Mouse (Mus musculus): ENCODE results near the gene Nkx2-4.

Nkx2-4 gene

DNA sequence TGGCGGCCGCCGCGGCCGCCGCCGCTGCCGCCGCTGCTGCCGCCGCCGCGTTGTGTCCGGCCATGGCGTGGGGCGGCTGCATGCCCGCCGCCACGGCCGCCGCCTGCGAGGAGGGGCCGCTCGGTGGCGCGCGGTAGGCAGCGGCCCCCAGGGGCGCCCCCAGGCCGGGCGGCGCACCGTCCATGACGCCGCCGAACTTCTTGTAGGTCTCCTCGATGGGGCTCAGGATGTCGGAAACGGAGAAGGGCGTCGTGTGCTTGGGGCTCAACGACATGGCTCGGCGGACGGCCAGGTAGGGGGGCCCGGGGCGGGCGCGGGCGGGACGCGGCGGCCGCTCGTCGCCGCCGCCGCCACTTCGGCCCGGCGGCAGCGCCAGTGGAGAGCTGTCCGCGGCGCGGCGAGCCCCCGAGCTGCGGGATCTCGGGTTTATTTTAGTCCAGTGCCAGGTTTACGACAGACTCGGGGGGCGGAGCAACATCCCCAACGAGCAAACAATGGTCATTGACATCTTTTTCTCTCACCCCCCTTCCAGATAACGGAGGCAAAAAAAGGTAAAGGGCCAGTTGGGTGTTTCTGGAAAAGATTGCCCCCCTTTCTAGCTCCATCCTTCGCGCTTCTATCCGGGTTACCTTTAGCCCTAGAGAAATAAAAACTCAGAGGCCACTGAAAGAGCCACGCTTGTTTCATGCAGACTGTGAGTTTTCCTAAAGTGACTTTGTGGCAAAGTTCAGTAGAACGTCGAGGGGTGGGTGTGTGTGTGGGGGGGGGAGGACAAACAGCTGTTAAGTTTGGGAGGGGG is at the start of gene Nkx2-4:
Gene Nkx2-4, minus strand, starts transcription at position 374 of the 799 bp plus-strand sequence.
- DNase-seq, result no peak

GRCm38 (mm10) chr2:147127366-147127765 is 42.1 kb upstream of the Nkx2-4 start:
- DNase-seq, result no peak

DNA sequence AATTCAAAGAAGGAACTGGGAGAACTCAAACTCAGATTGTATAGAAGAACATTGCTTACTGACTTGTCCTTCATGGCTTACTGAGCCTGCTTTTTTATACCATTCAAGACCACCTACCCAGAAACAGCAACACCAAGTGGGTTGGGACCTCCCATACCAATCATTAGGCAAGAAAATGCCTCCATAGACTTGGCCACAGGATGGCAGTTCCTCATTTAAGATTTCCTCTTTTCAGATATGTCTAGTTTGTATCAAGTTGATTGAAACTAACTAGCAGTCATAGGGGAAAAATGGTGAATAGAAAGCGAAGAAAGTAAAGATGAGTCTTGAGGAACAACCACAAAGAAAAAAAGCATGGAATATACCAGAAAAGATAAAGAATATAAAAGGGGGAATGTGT is 34.5 kb upstream of the Nkx2-4 start:
- no peak for DNase-seq

DNA sequence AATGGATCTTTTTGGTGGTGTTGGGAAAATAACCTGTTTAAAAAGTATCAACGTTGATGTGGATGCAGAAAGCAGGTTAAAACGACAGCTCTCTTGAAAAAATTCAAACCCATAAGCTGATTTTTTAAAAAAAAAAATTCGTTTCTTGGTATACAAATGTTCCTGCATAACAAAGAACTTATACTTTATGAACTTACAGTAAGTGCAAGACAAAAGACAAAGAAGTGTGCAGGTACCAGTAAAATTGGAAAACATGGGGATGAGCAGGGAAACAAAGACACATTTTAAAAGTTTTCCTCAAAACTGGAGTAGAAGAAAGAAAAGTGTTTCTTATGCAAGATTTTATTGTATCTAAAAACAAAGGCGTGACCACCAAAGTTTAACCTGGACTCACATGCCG is 1.2 kb upstream of the Nkx2-4 start:
- no peak for DNase-seq

GRCm38 (mm10) chr2:147085937-147086336 is 692 bp upstream of the Nkx2-4 start:
- no peak for DNase-seq

DNA sequence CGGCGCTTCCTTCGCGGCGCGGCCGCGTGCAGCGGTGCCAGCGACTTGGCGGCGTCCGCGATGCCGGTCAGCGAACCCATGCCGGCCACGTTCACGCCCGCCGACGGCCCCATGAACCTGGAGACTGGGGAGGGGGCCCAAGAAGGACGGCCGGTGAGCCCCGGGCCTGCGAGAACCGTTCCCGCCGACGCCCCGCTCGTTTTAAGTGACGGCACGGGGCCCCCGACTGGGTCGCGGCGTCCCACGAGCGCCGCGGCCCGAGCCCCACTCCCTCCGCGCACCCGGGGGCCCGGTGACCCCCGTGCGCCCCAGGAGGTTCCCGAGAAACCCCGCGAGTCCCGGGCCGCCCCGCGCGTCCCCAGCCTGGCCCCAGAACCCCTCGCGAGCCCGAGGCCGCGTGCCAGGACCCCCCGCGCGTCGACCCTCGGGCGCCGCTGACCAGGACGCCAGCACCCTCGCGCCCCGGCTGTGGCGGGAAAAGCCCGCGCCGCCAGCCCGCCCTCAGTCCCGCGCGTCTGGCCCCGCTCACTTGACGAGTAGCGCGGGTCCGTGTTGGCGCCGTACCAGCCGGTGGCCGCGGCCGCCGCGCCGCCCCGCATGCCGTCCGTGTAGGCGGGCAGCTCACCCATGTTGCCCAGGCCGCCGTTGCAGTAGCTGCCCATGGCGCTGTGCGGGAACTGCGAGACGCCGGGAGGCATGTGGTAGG is 726 bp downstream of the Nkx2-4 start:
- peak; percentile 6 for DNase-seq

DNA sequence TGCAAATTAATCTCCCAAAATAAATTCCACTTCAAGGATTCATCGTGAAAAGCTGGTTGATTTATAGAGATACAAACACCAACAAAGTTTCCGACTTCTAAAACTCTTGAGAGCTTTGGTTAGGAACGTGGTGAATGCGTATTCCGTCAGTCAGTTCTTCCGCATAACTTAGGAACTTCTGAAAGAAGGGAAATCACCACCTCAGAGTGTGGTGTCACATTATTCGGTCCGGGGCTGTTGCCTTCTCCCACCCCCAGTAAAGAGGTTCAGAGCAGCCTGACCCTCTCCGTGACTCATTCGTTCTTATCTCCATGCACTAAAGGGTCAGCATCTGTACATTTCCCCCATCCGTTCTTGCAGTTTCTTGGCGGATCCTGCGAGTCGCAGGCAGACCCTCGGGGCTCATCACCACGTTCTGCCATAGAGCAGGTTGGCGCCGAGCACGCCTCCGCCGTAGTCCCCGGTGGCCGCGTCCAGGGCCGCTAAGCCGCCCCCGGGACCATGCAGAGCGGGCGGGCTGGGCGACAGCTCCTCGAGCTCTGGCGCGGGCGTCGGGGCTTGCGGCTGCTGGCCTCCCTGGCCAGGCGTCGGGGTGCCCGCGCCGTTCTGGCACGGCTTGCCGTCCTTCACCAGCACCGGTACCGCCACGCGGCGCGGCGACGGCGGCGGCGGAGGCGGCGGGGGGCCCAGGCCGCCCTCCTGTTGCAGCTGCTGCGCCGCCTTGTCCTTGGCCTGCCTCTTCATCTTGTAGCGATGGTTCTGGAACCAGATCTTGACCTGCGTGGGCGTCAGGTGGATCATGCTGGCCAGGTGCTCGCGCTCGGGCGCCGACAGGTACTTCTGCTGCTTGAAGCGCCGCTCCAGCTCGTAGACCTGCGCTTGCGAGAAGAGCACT is 1.5 kb downstream of the Nkx2-4 start:
- DNase-seq, result peak; percentile 10

DNA sequence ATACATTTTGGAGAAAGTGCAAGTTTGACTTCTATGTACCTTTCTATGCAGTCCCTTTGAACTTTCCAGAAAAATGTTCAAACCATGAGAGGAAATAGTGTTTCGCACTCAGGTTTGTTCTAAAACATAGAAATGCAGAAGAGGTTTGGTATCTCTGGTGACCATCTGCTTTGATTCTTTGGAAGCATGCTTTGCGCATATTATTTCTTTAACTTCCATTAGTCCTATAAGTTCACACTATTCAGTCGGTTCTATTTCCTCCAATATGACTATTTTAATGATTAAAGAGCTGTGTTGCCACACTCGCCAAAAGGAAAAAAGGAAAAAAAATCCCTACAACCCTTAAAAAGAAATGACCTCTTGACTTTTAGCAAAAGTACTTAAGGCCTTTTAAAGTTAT is 2.9 kb downstream of the Nkx2-4 start:
- DNase-seq, result no peak

DNA sequence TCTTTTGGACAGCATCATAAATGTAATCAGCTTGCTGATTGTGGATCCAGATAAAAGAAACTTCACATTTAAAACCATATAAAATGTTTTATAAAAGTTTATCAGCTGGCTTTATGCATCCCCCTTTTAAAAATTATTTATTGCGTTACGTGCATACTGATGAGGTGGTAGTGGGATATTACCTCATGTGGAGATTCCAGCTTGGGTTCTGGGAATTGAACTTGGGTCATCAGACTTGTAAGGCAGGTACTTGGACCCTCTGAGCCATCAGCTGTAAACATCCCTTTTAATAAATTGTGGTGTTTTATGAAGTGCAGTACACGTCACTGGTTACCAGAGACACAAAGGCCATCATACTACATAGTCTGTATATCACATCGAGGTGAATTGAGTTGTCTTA is 10.8 kb downstream of the Nkx2-4 start:
- no peak for DNase-seq

- DNase-seq, result no peak
Measured at GRCm38 (mm10) chr2:147073962-147074361, 11.3 kb downstream of the Nkx2-4 start.

DNA sequence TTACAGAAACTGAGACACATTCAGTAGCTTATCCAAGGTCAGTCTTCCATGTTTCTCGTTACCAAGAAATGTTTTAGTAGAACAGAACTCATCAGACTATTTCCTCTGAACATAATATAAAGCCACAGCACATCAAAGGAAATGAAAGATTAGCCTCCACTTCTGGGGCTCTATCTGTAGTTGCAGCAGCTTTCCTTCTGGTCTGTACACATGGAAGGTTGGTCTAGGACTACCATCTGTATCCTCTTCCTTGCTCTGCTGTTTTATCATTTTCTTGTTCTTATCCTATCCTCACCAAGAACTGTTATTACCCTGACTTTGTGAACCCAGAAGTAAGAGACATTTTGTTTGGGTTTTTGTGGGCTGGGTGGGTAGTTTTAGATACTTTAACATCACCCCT is 14.9 kb downstream of the Nkx2-4 start:
- DNase-seq, result no peak

DNA sequence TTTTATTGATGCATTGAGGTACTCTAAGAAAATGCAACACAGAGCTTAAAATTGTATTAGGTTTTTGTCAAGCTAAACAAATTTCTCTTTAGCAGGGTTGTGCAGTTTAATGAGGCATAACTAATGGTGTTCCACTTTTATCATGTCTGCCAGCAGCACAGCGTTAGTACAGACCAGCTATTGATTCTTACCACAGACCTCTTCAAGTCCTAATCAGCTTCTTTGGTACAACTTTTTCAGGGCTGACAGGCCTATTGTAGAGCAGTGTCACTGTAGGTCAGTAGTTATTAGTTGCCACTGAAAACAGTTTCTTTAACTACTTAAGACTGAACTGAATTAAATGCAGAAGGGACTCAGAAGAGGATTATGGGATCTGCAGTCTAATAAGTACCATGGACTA is 16.2 kb downstream of the Nkx2-4 start:
- DNase-seq, result no peak

- DNase-seq, result no peak
Measured at GRCm38 (mm10) chr2:147067480-147068246, 17.6 kb downstream of the Nkx2-4 start.

- DNase-seq, result no peak
Measured at GRCm38 (mm10) chr2:147053229-147053892, 31.9 kb downstream of the Nkx2-4 start.

GRCm38 (mm10) chr2:147047051-147047450 is 38.2 kb downstream of the Nkx2-4 start:
- no peak for DNase-seq

DNA sequence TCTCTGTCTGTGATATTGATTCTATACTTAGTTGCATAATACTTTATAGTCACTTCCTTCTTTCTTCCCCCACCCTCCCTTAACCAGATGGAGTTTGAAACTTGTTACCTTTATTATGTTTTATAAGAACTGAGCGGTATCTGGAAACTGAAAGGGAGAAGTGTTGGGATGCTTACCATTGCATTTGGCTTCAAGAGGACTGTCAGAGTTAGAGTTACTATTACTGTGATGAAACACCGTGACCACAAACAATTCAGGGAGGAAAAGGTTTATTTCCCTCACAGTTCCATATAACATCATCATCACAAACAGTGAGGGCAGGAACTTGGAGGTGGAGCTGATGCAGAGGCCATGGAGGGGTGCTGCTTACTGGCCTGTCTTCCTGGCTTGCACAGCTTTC is 49.4 kb downstream of the Nkx2-4 start:
- no peak for DNase-seq
